11 mouse cellular contexts compared by ENCODE assay signal in genomic region chr1:66847506-66847905, GRCm38 (mm10). TPM values are rescaled to one million over a fixed set of nuclear protein-coding genes. Genes with fewer than 3 reads are reported as not detected.
DNase-seq lines count a peak whose midpoint lies in the region; TF ChIP-seq lines count a peak whose summit lies in the region.
"Had no signal": no experiment of that assay in that cellular context is flagged by ENCODE, and none has a peak within 500 bp of the region (broad histone marks: within the 10 kb centered on the region; RNA-seq: fewer than 3 reads in every experiment).

No protein-coding gene starts in this region.

- H3K36me3 ChIP-seq in kidney, adult 2 months (ENCODE audit: control insufficient read depth, insufficient read depth, low read length), result peaks cover 12% of the 10 kb centered on the region
- peaks cover 66 to 76% of the 10 kb centered on the region in 2 experiments for H3K36me3 ChIP-seq in CH12.LX (replicated peaks in 1 of 2; ENCODE audit: control insufficient read depth in 1 of 2, insufficient read depth in 1 of 2, low read length in 1 of 2)

- no peaks in the 10 kb centered on the region for H3K27me3 ChIP-seq in kidney, adult 2 months (replicated peaks; ENCODE audit: control insufficient read depth, insufficient read depth, low read length)
- no peaks in the 10 kb centered on the region for H3K27me3 ChIP-seq in CH12.LX (replicated peaks)
- H3K27me3 ChIP-seq: forebrain, embryonic 15.5 days had no signal

- no peak overlapping the region for H3K4me3 ChIP-seq in kidney, adult 2 months (ENCODE audit: insufficient read depth, low read depth, low read length)
- no peak overlapping the region for H3K4me3 ChIP-seq in CH12.LX (replicated peaks in 1 of 3; ENCODE audit: low read depth in 2 of 3, low read length in 2 of 3, poor library complexity in 1 of 3)
- H3K4me3 ChIP-seq: forebrain, embryonic 15.5 days had no signal

- in situ Hi-C loops in CH12.LX (cut with MboI; ENCODE audit: low pct_ligation_motif_present, low pct_unique_long_range_greater_than_20kb, low sequenced_read_pairs), result no loop called here

- H3K9me3 ChIP-seq in CH12.LX (replicated peaks; ENCODE audit: low read length), result peaks cover 11% of the 10 kb centered on the region
- H3K9me3 ChIP-seq: forebrain, embryonic 15.5 days had no signal

- 97% methylated on average over 4 of the region's 4 CpGs for WGBS in kidney, adult 2 months

- TF ChIP-seq EP300 in CH12.LX (IDR thresholded peaks at IDR 0.05; ENCODE audit: low read length), result no peak

- H3K27ac ChIP-seq in kidney, adult 2 months (ENCODE audit: insufficient read depth, low read depth, low read length), result no peak overlapping the region
- no peak overlapping the region for H3K27ac ChIP-seq in CH12.LX (ENCODE audit: insufficient read depth, low read depth)
- H3K27ac ChIP-seq: forebrain, embryonic 15.5 days; macrophage had no signal

- no peaks in the 10 kb centered on the region for H3K79me2 ChIP-seq in CH12.LX (replicated peaks; ENCODE audit: control insufficient read depth, extremely low read depth, insufficient read depth, poor library complexity, severe bottlenecking)

- peak; percentile 48; the same call in 1 of the 2 replicates for TF ChIP-seq CTCF in kidney, adult 2 months (conservative IDR thresholded peaks at IDR 0.05; ENCODE audit: insufficient read depth, insufficient read length, low read depth, low read length)
- TF ChIP-seq CTCF in CH12.LX (conservative IDR thresholded peaks at IDR 0.05 in 1 of 2, IDR thresholded peaks at IDR 0.05 in 1 of 2; ENCODE audit: low read depth in 2 of 2, low read length in 2 of 2), result peak; percentile 23 to 57

- H3K4me1 ChIP-seq in kidney, adult 2 months (ENCODE audit: control insufficient read depth, insufficient read depth, low read length), result no peaks in the 10 kb centered on the region
- H3K4me1 ChIP-seq in CH12.LX (ENCODE audit: control insufficient read depth in 1 of 2, insufficient read depth in 2 of 2), result no peaks in the 10 kb centered on the region
- H3K4me1 ChIP-seq: forebrain, embryonic 15.5 days had no signal

- H3K4me2 ChIP-seq in CH12.LX (ENCODE audit: insufficient read depth, low read depth, poor library complexity, severe bottlenecking), result no peak overlapping the region
- H3K4me2 ChIP-seq: forebrain, embryonic 15.5 days had no signal

- DNase-seq in kidney, adult 2 months, result no peak
- no peak for DNase-seq in kidney, postnatal 14 days
- DNase-seq in A20 (ENCODE audit: low read depth, low spot score) (peak; percentile 56), CH12.LX (ENCODE audit: extremely low read depth) (peak; percentile 31)
- DNase-seq in lung, postnatal 25 days (ENCODE audit: low spot score), result peak; percentile 12
- DNase-seq in right cerebral cortex, postnatal 10 days (ENCODE audit: low spot score in 2 of 2), result no peak
- no peak for DNase-seq in urinary bladder, postnatal 10 days (ENCODE audit: low spot score)
- no peak for DNase-seq in ovary, postnatal 36 days (ENCODE audit: low spot score)
- DNase-seq: cerebellum, postnatal 25 days had no signal

- no peak for TF ChIP-seq POLR2A in kidney, adult 2 months (IDR thresholded peaks at IDR 0.05; ENCODE audit: low read depth, low read length)
- no peak for TF ChIP-seq POLR2A in CH12.LX (IDR thresholded peaks at IDR 0.05; ENCODE audit: low read depth, low read length)

- dilution Hi-C loops in CH12.LX (cut with MboI; ENCODE audit: extremely low pct_ligation_motif_present, extremely low pct_unique_long_range_greater_than_20kb, low sequenced_read_pairs), result no loop called here

- H3K9ac ChIP-seq in CH12.LX (ENCODE audit: insufficient read depth, low read depth), result no peak overlapping the region
- H3K9ac ChIP-seq: forebrain, embryonic 15.5 days had no signal

- no peak; the same call in 1 of the 2 replicates for TF ChIP-seq RAD21 in CH12.LX (IDR thresholded peaks at IDR 0.05; ENCODE audit: low read depth, low read length)

TF ChIP-seq in CH12.LX, 34 proteins besides CTCF, POLR2A, EP300 and RAD21:
- TF ChIP-seq SMC3 (IDR thresholded peaks at IDR 0.05; ENCODE audit: low read depth, low read length), result peak; percentile 54
- no peak for TF ChIP-seq ZMIZ1 (IDR thresholded peaks at IDR 0.05; ENCODE audit: low read depth, low read length)

RNA-seq across cellular contexts. Expression of gene Acadl, which starts 15.6 kb away (rescaled TPM):
- polyA plus RNA-seq in kidney, adult 2 months (2012; rRNA removed), result 92.0 and 123 TPM in 2 replicates
- total RNA-seq in CH12.LX (2012; rRNA removed) (18.8 and 24.7 TPM in 2 replicates), CH12.LX (2014; rRNA removed) (26.2 and 28.4 TPM in 2 replicates)
- 58.9 and 62.6 TPM in 2 replicates for polyA plus RNA-seq in CH12.LX (2012; ENCODE audit: insufficient read length, low read depth)

RNA-seq across cellular contexts. Expression of gene Kansl1l, which starts 30.1 kb away (rescaled TPM):
- polyA plus RNA-seq in kidney, adult 2 months (2012; rRNA removed), result 8.7 and 9.7 TPM in 2 replicates
- total RNA-seq in CH12.LX (2012; rRNA removed), result 2.8 and 3.3 TPM in 2 replicates
- total RNA-seq in CH12.LX (2014; rRNA removed), result 6.0 and 6.9 TPM in 2 replicates
- polyA plus RNA-seq in CH12.LX (2012; ENCODE audit: insufficient read length, low read depth), result 3.5 and 3.6 TPM in 2 replicates

Comparison
In these comparisons a context has a peak if more than half of its experiments do, and no peak if none do; other contexts are left out.
1. DNase-seq: peak in A20 (single experiment), CH12.LX (single experiment) and lung, postnatal 25 days (single experiment); none in kidney, adult 2 months (single experiment), kidney, postnatal 14 days (single experiment), right cerebral cortex, postnatal 10 days (0 of 2), urinary bladder, postnatal 10 days (single experiment) and ovary, postnatal 36 days (single experiment).